Mouse (Mus musculus): ENCODE measurements around the gene Runx1. TPM values are rescaled to one million over a fixed set of nuclear protein-coding genes. Genes with fewer than 3 reads are reported as not detected.

Gene Runx1
- polyA plus RNA-seq (2015; fragmentation: Nextera tagmentation; extraction: Ambion mirVana) = 2.9 and 12.2 TPM in 2 replicates

- Histone ChIP-seq H3K4me2 (no peak within 1 kb of the TSS), H3K9me3 (replicated peaks) (no peaks in the 10 kb centered on the region), H3K4me1 (peaks cover 28% of the 10 kb centered on the region; the same call in 1 of the 2 replicates), H3K36me3 (no peaks in the 10 kb centered on the region), H3K4me3 (replicated peaks) (no peak within 1 kb of the TSS), H3K27ac (replicated peaks) (no peak within 1 kb of the TSS), H3K27me3 (replicated peaks) (no peaks in the 10 kb centered on the region), H3K9ac (replicated peaks) (no peak within 1 kb of the TSS)
- 86% methylated on average over 11 of the region's 11 CpGs for WGBS
- no peak for ATAC-seq (ENCODE audit: low FRiP score)
Measured at GRCm38 (mm10) chr16:92825908-92826650, at the start of gene Runx1. Gene Runx1 (minus strand): TSS chr16:92826149.

- Histone ChIP-seq H3K9me3 (replicated peaks) (no peaks in the 10 kb centered on the region), H3K9ac (replicated peaks) (no peak overlapping the region), H3K27ac (replicated peaks) (no peak overlapping the region), H3K4me3 (replicated peaks) (no peak overlapping the region), H3K4me2 (no peak overlapping the region), H3K36me3 (no peaks in the 10 kb centered on the region), H3K27me3 (replicated peaks) (no peaks in the 10 kb centered on the region), H3K4me1 (no peaks in the 10 kb centered on the region)
- WGBS = 89% methylated on average over 3 of the region's 3 CpGs
- ATAC-seq (ENCODE audit: low FRiP score) = no peak
Measured at GRCm38 (mm10) chr16:92874015-92874414, 48.1 kb upstream of the Runx1 start.

DNA sequence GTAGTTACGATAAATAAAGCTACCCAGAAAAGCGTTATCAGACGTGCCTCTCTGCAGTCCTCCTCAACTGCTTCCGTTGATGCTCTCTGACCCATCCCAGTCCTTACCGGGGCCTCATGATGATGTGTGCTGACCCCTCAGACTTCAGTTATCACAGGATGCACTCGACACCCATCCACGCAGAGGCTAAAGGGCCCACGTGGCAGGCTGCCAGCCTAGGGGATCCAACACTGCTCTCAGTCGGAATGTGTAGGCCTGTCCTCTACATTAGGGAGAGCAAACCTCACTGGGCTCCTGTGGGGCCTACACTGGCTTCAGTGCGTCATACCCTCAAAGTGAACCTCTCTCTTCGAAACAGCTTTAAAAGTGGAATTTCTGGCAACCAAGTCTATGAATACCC, 45.8 kb upstream of the Runx1 start:
- Histone ChIP-seq H3K9me3 (replicated peaks) (no peaks in the 10 kb centered on the region), H3K9ac (replicated peaks) (no peak overlapping the region), H3K36me3 (no peaks in the 10 kb centered on the region), H3K27ac (replicated peaks) (no peak overlapping the region), H3K4me2 (no peak overlapping the region), H3K4me1 (no peaks in the 10 kb centered on the region), H3K27me3 (replicated peaks) (no peaks in the 10 kb centered on the region), H3K4me3 (replicated peaks) (no peak overlapping the region)
- no peak for ATAC-seq (ENCODE audit: low FRiP score)
- WGBS = 93% methylated on average over 11 of the region's 11 CpGs

GRCm38 (mm10) chr16:92868550-92868949, 42.6 kb upstream of the Runx1 start:
- no peak overlapping the region for H3K27ac ChIP-seq (replicated peaks)
- no peaks in the 10 kb centered on the region for H3K4me1 ChIP-seq
- no peak overlapping the region for H3K4me2 ChIP-seq
- H3K9me3 ChIP-seq (replicated peaks) = no peaks in the 10 kb centered on the region
- no peak overlapping the region for H3K9ac ChIP-seq (replicated peaks)
- H3K4me3 ChIP-seq (replicated peaks) = no peak overlapping the region
- WGBS = 85% methylated on average over 4 of the region's 4 CpGs
- ATAC-seq (ENCODE audit: low FRiP score) = no peak
- H3K36me3 ChIP-seq = no peaks in the 10 kb centered on the region
- no peaks in the 10 kb centered on the region for H3K27me3 ChIP-seq (replicated peaks)

- no peak overlapping the region for H3K4me3 ChIP-seq (replicated peaks)
- H3K27me3 ChIP-seq (replicated peaks) = no peaks in the 10 kb centered on the region
- no peak overlapping the region for H3K9ac ChIP-seq (replicated peaks)
- H3K4me1 ChIP-seq = no peaks in the 10 kb centered on the region
- no peaks in the 10 kb centered on the region for H3K36me3 ChIP-seq
- 77% methylated on average over 9 of the region's 9 CpGs for WGBS
- no peaks in the 10 kb centered on the region for H3K9me3 ChIP-seq (replicated peaks)
- no peak for ATAC-seq (ENCODE audit: low FRiP score)
- no peak overlapping the region for H3K27ac ChIP-seq (replicated peaks)
- no peak overlapping the region for H3K4me2 ChIP-seq
Measured at GRCm38 (mm10) chr16:92867261-92867935, 41.4 kb upstream of the Runx1 start.

DNA sequence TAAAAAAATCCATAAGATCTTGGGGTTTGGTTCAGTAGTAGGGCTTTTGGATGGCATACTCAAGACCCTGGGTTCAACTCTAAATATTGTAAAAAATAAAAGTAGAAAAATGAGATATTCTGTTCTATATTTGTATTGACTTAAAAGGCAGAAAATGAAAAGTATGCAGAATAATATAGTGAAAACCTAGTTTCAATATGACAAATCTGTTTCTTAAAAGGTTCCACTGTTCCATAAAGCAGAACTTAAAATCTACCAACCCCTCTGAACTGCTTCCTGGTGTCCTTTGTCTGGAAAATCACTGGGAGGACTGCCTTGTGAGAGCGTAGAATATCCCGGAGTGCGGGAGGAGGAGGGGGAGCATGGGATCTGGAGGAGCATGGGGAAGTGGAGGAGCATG, 39.4 kb upstream of the Runx1 start:
- ATAC-seq (ENCODE audit: low FRiP score) = no peak
- no peak overlapping the region for H3K9ac ChIP-seq (replicated peaks)
- H3K4me1 ChIP-seq = no peaks in the 10 kb centered on the region
- WGBS = 91% methylated on average over 3 of the region's 3 CpGs
- H3K4me3 ChIP-seq (replicated peaks) = no peak overlapping the region
- no peaks in the 10 kb centered on the region for H3K36me3 ChIP-seq
- no peaks in the 10 kb centered on the region for H3K9me3 ChIP-seq (replicated peaks)
- no peak overlapping the region for H3K4me2 ChIP-seq
- no peaks in the 10 kb centered on the region for H3K27me3 ChIP-seq (replicated peaks)
- H3K27ac ChIP-seq (replicated peaks) = no peak overlapping the region

GRCm38 (mm10) chr16:92864191-92864590, 38.2 kb upstream of the Runx1 start:
- Histone ChIP-seq H3K4me1 (no peaks in the 10 kb centered on the region), H3K27ac (replicated peaks) (no peak overlapping the region), H3K4me3 (replicated peaks) (no peak overlapping the region), H3K27me3 (replicated peaks) (no peaks in the 10 kb centered on the region), H3K9me3 (replicated peaks) (no peaks in the 10 kb centered on the region), H3K4me2 (no peak overlapping the region), H3K36me3 (no peaks in the 10 kb centered on the region), H3K9ac (replicated peaks) (no peak overlapping the region)
- ATAC-seq (ENCODE audit: low FRiP score) = no peak
- WGBS = 81% methylated on average over 2 of the region's 2 CpGs

DNA sequence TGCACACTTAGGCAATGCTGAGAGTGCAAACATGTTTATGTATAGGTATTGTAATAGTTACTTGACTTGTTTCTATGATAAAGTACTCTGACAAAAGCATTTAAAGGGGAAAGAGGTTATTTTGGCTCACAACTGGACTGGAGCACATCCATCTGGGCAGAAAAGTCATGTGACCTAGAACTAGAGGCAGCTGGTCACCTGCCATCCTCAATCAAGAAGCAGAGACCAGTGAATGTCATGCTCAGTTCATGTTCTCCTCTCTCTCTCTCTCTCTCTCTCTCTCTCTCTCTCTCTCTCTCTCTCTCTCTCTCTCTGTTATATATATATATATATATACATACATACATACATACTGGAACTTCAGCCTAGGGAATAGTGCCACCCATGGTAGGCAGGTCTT, 37.2 kb upstream of the Runx1 start:
- no peaks in the 10 kb centered on the region for H3K36me3 ChIP-seq
- H3K27ac ChIP-seq (replicated peaks) = no peak overlapping the region

GRCm38 (mm10) chr16:92862430-92862829, 36.5 kb upstream of the Runx1 start:
- H3K4me1 ChIP-seq = no peaks in the 10 kb centered on the region
- H3K27ac ChIP-seq (replicated peaks) = no peak overlapping the region
- no peak overlapping the region for H3K9ac ChIP-seq (replicated peaks)
- no peak overlapping the region for H3K4me3 ChIP-seq (replicated peaks)
- no peaks in the 10 kb centered on the region for H3K27me3 ChIP-seq (replicated peaks)
- 85% methylated on average over 4 of the region's 4 CpGs for WGBS
- H3K36me3 ChIP-seq = no peaks in the 10 kb centered on the region
- no peak for ATAC-seq (ENCODE audit: low FRiP score)
- H3K4me2 ChIP-seq = no peak overlapping the region
- no peaks in the 10 kb centered on the region for H3K9me3 ChIP-seq (replicated peaks)

More for the DNA sequence above, 37.2 kb upstream of the Runx1 start:
- Histone ChIP-seq H3K4me2 (no peak overlapping the region), H3K9me3 (replicated peaks) (no peaks in the 10 kb centered on the region), H3K27me3 (replicated peaks) (no peaks in the 10 kb centered on the region), H3K4me1 (no peaks in the 10 kb centered on the region), H3K9ac (replicated peaks) (no peak overlapping the region), H3K4me3 (replicated peaks) (no peak overlapping the region)
- ATAC-seq (ENCODE audit: low FRiP score) = no peak

DNA sequence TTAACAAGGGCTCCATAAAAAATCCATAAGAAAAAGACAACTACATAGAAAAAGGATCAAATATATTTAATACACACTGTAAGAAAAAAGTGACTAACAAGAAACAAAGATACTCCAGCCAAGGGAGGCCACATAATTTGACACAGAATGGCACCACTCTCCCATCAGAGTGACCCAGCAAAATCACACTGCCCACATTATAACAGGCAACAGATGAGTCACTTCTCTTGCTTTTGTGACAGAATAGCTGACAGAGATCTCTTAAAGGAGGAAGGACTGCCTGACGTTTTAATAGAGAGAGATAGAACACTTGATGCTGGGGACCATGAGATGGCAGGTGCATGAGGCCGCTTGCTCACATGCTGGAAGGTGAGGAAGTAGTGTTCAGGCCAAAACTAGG, 35.6 kb upstream of the Runx1 start:
- Histone ChIP-seq H3K4me2 (no peak overlapping the region), H3K27me3 (replicated peaks) (no peaks in the 10 kb centered on the region), H3K9me3 (replicated peaks) (no peaks in the 10 kb centered on the region), H3K9ac (replicated peaks) (no peak overlapping the region), H3K36me3 (no peaks in the 10 kb centered on the region), H3K27ac (replicated peaks) (no peak overlapping the region), H3K4me1 (no peaks in the 10 kb centered on the region), H3K4me3 (replicated peaks) (no peak overlapping the region)
- no peak for ATAC-seq (ENCODE audit: low FRiP score)
- 80% methylated on average over 2 of the region's 2 CpGs for WGBS

DNA sequence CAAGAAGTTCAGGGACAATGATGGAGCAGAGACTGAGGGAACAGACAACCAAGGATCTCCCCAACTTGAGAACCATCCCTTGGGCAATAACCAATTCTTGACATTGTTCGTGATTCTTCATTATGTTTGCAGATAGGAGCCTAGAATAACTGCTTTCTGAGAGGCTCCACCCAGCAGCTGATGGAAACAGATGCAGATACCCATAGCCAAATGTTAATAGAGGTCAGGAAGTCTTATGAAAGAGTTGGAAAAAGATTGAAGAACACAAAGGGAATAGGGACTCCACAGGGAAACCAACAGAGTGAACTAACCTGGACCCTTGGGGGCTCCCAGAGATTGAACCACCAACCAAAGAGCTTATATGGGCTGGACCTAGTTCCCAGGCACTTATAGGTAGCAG, 34.7 kb upstream of the Runx1 start:
- Histone ChIP-seq H3K27ac (replicated peaks) (no peak overlapping the region), H3K36me3 (no peaks in the 10 kb centered on the region), H3K4me3 (replicated peaks) (no peak overlapping the region), H3K4me2 (no peak overlapping the region), H3K9me3 (replicated peaks) (no peaks in the 10 kb centered on the region), H3K27me3 (replicated peaks) (no peaks in the 10 kb centered on the region), H3K9ac (replicated peaks) (no peak overlapping the region), H3K4me1 (no peaks in the 10 kb centered on the region)
- WGBS = 86% methylated on average over 1 of the region's 1 CpGs
- ATAC-seq (ENCODE audit: low FRiP score) = no peak

DNA sequence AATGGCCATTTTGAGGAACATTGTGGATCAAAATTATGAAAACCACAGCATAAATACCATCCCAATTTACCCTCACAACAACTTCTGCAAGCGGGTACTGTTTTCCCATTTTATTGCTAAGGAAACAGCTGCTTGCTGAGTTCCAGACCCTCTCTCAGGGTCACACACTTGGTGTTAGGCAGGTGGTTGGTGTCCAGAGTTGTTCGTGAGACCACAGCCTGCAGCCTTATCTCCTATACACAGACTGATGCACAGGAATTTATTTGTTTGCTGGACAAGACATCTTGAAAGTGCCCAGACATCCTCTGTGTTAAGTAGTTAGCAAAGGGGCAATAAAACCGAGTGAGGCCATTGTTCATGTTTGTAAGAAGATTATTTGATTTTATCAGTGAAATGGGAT, 30.8 kb upstream of the Runx1 start:
- no peak overlapping the region for H3K4me3 ChIP-seq (replicated peaks)
- H3K27ac ChIP-seq (replicated peaks) = no peak overlapping the region
- no peak for ATAC-seq (ENCODE audit: low FRiP score)
- no peaks in the 10 kb centered on the region for H3K36me3 ChIP-seq
- no peaks in the 10 kb centered on the region for H3K27me3 ChIP-seq (replicated peaks)
- WGBS = 73% methylated on average over 3 of the region's 3 CpGs
- no peaks in the 10 kb centered on the region for H3K9me3 ChIP-seq (replicated peaks)
- H3K4me1 ChIP-seq = no peaks in the 10 kb centered on the region
- no peak overlapping the region for H3K4me2 ChIP-seq
- H3K9ac ChIP-seq (replicated peaks) = no peak overlapping the region
